Mouse (Mus musculus): Measurements from ENCODE around the gene Ubr1.
"Not testable (repeated sequence)": the region's sequence is repeated elsewhere in the genome, so short reads cannot be mapped to it uniquely, and the experiment has no call there.

The Ubr1 gene

DNA sequence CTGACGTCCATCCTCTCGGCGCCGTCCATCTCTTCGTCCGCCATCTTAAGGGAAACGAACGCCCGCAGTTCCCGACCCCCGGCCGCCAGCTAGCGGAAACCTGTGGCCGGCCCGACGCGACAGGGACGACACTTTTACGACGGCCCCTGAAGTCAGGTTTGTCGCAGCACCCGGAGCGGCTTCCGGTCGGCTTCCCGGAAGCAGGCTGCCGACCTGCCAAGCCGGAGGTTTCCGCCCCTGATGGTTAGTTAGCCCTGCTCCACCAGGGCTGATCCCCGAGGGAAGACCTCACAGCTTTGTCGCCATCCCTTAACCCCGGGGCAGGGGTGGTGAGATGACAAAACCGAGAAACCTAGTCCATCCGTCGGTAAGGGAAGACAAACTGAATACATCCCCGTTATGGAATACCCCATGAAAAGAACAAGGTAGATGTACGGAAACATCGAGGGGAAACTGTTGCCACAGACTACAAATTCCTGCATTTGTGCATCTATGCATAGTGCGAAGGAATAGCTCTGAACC, at the start of gene Ubr1:
Gene Ubr1 (minus strand): TSS at position 157 of the 522 bp plus-strand sequence.
- peak; percentile 88 for DNase-seq

DNA sequence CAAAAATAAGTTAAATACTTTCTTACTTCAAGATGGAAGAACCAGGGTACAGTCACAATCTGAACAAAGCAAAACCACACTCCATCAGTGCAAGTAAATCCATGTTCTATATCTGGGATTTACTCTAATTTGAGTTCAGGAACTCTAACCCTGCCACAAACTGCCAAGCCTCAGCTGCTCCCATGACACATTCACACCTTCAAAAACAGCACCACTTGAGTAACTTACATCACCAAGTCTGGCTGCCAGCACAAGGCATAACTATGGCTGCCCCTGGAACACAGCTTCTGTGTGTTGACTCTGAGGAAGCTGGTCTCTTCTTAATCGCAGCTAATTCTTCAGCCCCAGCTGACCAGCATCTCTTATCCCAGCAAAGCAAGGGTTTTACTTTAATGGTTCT, 46.6 kb upstream of the Ubr1 start:
- DNase-seq, result no peak

GRCm38 (mm10) chr2:121016226-121016625, 45.7 kb upstream of the Ubr1 start:
- no peak for DNase-seq

GRCm38 (mm10) chr2:121015507-121015906, 45.0 kb upstream of the Ubr1 start:
- no peak for DNase-seq

DNA sequence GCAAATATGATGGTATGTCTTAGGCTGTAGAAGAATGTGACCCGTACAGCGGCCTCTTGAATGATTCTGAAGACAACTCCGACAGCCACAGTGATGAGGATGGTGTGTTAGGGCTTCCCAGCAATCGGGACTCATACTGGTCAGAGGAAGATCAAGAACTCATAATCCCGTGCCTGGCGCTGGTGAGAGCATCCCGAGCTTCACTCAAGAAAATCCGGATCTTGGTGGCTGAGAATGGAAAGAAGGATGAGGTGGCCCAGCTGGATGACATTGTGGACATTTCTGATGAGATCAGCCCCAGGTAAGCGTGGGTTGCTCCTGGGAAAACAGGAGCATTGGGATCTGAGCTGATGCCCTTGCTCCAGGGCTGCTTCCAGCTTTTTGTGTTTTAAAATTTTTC, 42.2 kb upstream of the Ubr1 start:
- no peak for DNase-seq

GRCm38 (mm10) chr2:121009071-121009677, 38.7 kb upstream of the Ubr1 start:
- no peak for DNase-seq

DNA sequence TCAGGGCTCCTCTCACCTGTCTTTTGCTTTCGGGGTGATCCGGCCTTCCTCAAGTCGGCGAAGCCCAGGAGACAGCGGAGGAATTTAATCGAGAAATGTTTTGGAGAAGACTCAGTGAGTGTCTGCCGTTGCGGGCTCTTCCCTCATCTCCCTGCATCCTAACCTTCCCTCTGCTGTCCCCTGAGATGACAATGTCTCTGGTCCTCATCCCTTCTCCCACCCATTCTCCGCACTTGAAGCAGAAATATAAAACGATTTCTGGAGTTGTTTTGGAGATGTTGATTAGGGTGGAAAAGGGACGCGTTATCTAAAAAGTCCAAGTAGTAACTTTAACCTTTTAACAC, 38.1 kb upstream of the Ubr1 start:
- DNase-seq, result no peak

DNA sequence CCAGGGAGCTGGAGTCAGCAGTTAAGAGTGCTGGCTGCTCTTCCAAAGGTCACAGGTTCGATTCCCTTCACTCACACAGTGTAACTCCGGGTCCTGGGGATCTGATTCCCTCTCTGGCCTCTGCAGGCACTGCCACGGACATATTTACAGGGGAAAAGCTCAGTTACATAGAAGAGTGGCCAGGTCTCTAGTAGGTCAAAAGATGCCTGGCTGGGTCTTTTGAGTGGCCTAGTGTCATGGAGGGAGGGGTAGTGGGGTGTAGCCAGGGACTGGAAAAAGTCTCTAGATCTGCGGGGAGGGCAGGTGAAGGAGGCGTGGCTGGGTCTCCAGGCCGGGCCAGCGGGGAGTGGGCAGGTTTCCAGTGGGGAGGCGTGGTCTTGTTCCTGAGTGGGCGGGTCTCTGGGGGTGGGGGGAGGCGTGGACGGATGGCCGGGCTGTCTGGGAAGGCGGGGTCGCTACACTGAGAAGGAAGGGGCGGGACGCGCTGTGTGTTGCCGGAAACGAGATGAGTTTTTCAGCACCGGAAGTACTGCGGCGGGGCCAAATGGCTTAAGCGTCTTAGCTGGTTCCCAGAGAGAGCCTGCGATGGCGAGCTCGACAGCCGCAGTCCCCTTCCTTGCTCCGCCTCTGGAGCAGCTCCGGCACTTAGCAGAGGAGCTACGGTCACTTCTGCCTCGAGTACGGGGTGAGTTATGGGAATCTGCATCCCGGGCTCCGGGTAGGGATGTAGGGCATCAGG, 37.6 kb upstream of the Ubr1 start, which contains the start of gene Ccndbp1:
Gene Ccndbp1 (plus strand): TSS at position 479 of the 739 bp plus-strand sequence.
- peak; percentile 85 for DNase-seq

GRCm38 (mm10) chr2:121006986-121007385, 36.5 kb upstream of the Ubr1 start:
- no peak for DNase-seq

- no peak for DNase-seq
Measured at GRCm38 (mm10) chr2:121004018-121004811, 33.7 kb upstream of the Ubr1 start.

DNA sequence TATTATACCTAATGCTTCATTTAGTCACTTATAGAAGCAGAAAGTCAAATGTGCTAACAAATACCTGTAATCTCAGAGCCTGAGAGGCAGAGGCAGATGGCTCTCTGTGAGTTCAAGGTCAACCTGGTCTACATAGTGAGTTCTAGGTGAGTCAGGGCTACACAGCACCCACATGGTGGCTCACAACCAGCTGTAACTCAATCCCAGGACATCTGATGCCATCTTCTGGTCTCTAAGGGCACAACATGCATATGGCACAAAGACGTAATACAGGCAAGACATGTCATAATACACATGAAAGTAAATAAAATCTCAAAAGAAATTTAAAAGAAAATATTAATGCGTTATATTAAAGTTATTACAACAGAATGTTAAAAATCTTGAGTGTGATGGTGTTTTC, 33.1 kb upstream of the Ubr1 start:
- no peak for DNase-seq

DNA sequence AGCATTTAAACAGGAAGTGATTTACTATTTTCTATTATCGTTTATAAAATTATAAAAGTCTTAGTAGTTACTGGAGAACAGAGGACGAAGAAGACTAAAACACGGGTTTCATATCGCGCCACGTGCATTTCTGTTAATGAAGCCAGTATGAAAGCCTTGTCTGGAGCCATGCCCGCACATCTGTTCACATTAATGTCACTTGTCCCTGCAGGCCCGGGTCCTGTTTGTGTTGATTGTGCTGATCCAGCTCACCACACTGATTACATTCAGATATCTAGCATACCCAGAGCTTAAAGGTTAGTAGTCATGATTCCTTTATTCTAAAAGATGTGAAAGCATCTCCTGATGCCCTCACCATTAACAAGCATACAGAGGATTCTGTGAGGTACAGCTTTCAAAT, 28.3 kb upstream of the Ubr1 start:
- no peak for DNase-seq

DNA sequence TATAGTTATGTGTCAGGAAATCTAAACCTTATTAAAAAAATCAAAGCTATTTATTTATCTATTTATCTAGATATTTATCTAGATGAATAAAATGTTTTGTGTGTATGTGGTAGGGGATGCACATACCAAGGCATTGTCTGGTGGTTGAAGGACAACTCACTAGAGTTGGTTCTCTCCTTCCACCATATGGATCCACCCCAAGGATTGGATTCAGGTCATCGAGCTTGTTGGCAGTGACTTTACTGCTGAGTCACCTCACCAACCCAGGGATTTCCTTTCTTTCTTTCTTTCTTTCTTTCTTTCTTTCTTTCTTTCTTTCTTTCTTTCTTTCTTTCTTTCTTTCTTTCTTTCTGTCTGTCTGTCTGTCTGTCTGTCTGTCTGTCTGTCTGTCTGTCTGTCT, 26.1 kb upstream of the Ubr1 start:
- not testable (repeated sequence) for DNase-seq

DNA sequence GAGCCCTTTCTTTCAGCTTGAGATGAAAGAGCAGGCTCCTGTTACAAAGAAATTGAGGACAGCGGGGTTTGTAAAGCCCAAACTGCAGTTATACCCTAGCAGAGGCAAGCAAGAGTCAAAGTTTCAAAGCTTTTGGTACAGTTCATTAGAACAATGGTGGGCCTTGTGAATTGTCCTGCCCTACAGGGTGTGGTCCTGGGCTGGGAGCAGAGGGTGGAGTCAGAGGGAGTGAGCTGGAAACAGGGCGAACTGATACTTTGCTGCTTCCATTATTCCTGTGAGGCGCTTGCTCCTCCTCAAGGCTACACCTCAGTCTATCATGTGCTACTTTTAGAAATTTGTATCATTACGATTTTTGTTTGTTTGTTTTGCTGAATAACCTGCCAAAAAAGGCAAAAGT, 20.7 kb upstream of the Ubr1 start:
- DNase-seq, result no peak

DNA sequence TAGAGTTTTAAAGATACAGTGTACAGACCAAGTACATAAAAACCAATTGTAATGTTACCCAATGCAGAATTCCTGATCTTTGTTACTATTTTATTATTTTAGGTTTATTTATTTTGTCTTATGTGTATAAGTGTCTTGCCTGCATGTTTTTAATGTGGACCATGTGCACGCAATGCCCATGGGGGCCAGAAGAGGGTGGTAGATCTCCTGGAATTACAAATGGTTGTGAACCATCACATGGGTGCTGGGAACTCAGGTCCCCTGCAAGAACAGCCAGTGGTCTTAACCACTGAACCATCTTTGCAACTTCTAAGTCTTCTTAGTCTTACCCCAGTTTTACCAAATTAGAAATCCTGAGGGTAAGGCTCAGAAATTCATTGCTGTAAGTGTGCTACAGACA, 14.7 kb upstream of the Ubr1 start:
- no peak for DNase-seq

DNA sequence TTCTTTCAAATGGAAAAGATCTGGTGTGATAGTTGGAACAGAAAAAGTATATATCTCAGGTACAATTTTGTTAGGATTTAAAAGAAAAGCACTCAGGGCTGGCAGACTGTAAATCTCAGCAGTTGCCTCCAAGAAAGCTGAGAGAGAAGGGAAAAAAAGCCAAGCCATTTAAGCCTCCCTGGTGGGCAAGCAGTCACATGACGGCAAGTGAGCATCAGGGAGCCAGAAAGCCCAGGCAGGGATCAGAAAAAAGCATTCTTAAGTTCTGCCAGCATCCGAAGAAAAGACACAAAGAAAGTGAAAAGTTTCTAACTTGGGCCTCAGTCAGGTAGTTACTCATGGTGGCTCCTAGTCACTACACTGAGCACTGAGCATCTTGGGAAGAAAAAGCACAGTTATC, 13.1 kb upstream of the Ubr1 start:
- DNase-seq, result no peak

DNA sequence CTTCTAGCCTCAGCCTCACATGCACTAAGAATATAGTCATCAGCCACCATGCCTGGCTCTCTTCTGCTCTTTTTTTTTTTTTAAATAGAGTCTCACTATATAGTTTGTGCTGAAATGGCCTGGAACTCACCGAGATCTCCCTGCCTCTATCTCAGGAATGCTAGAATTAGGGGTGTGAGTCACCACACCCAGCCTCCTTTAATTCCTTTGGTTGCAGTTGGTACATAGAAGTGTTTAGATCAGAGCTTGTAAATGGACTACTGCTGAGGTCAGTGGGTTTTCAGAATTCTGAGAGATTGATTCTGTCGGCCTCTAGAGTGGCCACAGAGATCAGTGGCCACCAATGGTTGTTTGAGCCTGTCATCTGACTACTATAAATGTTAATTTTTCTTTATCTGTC, 10.3 kb upstream of the Ubr1 start:
- DNase-seq, result no peak

- DNase-seq, result no peak
Measured at GRCm38 (mm10) chr2:120979819-120980218, 9.3 kb upstream of the Ubr1 start.

DNA sequence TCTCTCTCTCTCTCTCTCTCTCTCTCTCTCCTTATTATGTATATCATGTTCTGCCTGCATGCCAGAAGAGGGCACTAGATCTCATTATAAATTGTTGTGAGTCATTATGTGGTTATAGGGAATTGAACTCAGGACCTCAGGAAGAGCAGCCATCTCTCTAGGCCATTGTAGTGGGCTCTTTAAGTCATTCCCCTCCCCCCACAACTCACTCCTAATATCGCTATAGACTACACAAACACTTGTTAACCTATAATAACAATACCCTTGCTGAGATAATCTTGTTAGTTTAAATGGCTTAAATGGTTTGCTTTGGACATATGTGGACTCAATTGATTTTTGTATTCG, 8.2 kb upstream of the Ubr1 start:
- no peak for DNase-seq

DNA sequence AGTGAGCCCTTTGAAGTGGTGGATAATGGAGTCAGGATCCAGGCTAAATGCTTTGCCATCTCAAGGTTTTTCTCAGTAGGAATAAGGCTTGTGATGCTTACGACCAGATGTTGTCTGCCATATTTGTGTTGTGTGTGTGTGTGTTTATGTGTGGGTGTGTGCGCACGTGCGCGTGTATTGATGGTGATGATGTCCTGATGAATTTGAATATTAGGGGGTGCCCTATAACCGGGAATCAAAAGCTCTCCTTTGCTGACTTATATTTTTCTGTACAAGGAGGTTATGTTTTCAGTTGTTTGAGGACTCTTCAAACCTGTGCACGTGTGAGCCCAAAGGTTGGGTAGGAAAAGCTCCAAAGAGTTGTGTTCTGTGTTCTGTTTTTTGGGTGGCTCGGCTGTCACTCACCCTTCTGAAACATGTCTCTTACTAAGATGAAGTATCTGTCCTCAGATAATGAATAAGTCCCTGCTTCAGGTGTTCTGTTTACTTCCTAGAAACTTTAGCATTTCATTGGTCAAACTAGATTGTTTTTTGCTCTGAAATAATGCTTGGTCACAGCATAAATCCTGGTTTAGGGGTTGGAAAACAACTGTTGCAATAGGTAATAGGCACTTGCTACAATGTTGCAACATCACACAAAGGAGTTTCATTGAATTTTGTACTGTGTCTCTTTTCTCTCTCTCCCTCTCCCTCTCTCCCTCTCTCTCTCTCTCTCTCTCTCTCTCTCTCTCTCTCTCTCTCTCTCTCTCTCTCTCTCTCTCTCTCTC, 7.6 kb upstream of the Ubr1 start:
- DNase-seq, result no peak

- peak; percentile 56 for DNase-seq
Measured at GRCm38 (mm10) chr2:120976990-120977925, 6.7 kb upstream of the Ubr1 start, which contains the start of gene Tmem62. TSS of gene Tmem62 (plus strand) at chr2:120977017.

GRCm38 (mm10) chr2:120976308-120976707, 5.8 kb upstream of the Ubr1 start:
- no peak for DNase-seq

Data from right cerebral cortex, adult 18-20 months (tissue).